Mouse (Mus musculus) forebrain, embryonic 14.5 days (tissue): ENCODE data around the gene Tmem242. TPM values are rescaled to one million over a fixed set of nuclear protein-coding genes. Genes with fewer than 3 reads are reported as not detected.

Experiments used
- ATAC-seq: fragments of 200-750 bp; cut with Nextera tagmentation; 2 replicates; pipeline ENCODE4 v1.8.0; 2017; ENCODE audit warnings: mild to moderate bottlenecking, moderate library complexity
- DNase-seq: peaks from one replicate; pipeline ENCODE4 v3.0.0-alpha.2; 2015; ENCODE audit warnings: low spot score
- H3K27ac ChIP-seq: fragments of 300-500 bp; sonication (generic); 2 replicates; pipeline ENCODE4 v1.5.1; 2014; ENCODE audit warnings: low read depth, mild to moderate bottlenecking, control low read depth, low read length, moderate library complexity
- H3K27me3 ChIP-seq: fragments of 300-500 bp; sonication (generic); replicated peaks from 2 replicates; pipeline ENCODE4 v1.6.1; 2014; ENCODE audit warnings: low read length, control low read depth, mixed read lengths; ENCODE audit not compliant: control insufficient read depth, insufficient read depth
- H3K36me3 ChIP-seq: fragments of 300-500 bp; sonication (generic); 2 replicates; pipeline ENCODE4 v1.6.1; 2014; ENCODE audit warnings: low read length, control low read depth; ENCODE audit not compliant: control insufficient read depth, insufficient read depth
- H3K4me1 ChIP-seq: fragments of 300-500 bp; sonication (generic); 2 replicates; pipeline ENCODE4 v1.6.1; 2014; ENCODE audit warnings: antibody characterized with exemption, low read length, control low read depth; ENCODE audit not compliant: control insufficient read depth, insufficient read depth
- H3K4me2 ChIP-seq: fragments of 300-500 bp; sonication (generic); 2 replicates; pipeline ENCODE4 v1.6.1; 2014; ENCODE audit warnings: mild to moderate bottlenecking, control low read depth, low read length
- H3K4me3 ChIP-seq: fragments of 300-500 bp; sonication (generic); 2 replicates; pipeline ENCODE4 v1.5.1; 2014; ENCODE audit warnings: low read depth, low read length, control low read depth
- H3K9ac ChIP-seq: fragments of 300-500 bp; sonication (generic); 2 replicates; pipeline ENCODE4 v1.6.1; 2014; ENCODE audit warnings: mild to moderate bottlenecking, low read length, control low read depth, moderate library complexity
- H3K9me3 ChIP-seq: fragments of 300-500 bp; sonication (generic); replicated peaks from 2 replicates; pipeline ENCODE4 v1.6.1; 2016; ENCODE audit warnings: low read length, control low read depth, mixed read lengths; ENCODE audit not compliant: control insufficient read depth
- WGBS: fragments of 180-500 bp; shearing (Covaris S2); extraction: QIAGEN DNeasy Blood & Tissue Kit; methylation state at CpG from one replicate; pipeline ENCODE4 v1.1.7; 2014; 5-methylcytosine and 5-hydroxymethylcytosine counted together
- microRNA-seq: library from miRNA; unstranded; fragments of <30 nt; microRNA quantifications from one replicate; pipeline ENCODE4, GENCODE M21; 2016
- polyA plus RNA-seq: library from polyadenylated mRNA; unstranded; fragments of >200 nt; fragmentation: Nextera tagmentation; extraction: Ambion mirVana; gene quantifications from 2 replicates; pipeline ENCODE4 v1.2.1, GENCODE M21; 2014

Tmem242 gene
- polyA plus RNA-seq, 1 experiment from 2014 or later: 124 TPM

GRCm38 (mm10) chr17:5377151-5377929, 62.7 kb downstream of the Tmem242 start:
- WGBS: 30% methylated on average over 11 of the region's 11 CpGs
- Histone ChIP-seq H3K9me3 (no peaks in the 10 kb centered on the region), H3K4me1 (peaks cover 10% of the 10 kb centered on the region; the same call in 1 of the 2 replicates), H3K36me3 (no peaks in the 10 kb centered on the region), H3K27me3 (no peaks in the 10 kb centered on the region), H3K4me2 (peak overlapping the region; percentile 9; the same call in 1 of the 2 replicates), H3K9ac (0 out of 2 replicates have a peak overlapping the region, but pooled peaks have one; percentile 8), H3K27ac (no peak overlapping the region; the same call in 1 of the 2 replicates), H3K4me3 (no peak overlapping the region)
- peak; percentile 51 for DNase-seq
- peak; percentile 79 for ATAC-seq

GRCm38 (mm10) chr17:5372951-5373350, 67.1 kb downstream of the Tmem242 start:
- no peaks in the 10 kb centered on the region for H3K36me3 ChIP-seq
- H3K4me2 ChIP-seq: no peak overlapping the region
- H3K9ac ChIP-seq: no peak overlapping the region
- no peaks in the 10 kb centered on the region for H3K9me3 ChIP-seq
- H3K27ac ChIP-seq: no peak overlapping the region
- ATAC-seq: peak; percentile 48
- H3K27me3 ChIP-seq: no peaks in the 10 kb centered on the region
- 72% methylated on average over 8 of the region's 8 CpGs for WGBS
- no peak overlapping the region for H3K4me3 ChIP-seq
- H3K4me1 ChIP-seq: peaks cover 10% of the 10 kb centered on the region; the same call in 1 of the 2 replicates
- DNase-seq: peak; percentile 36

GRCm38 (mm10) chr17:5371521-5371920, 68.5 kb downstream of the Tmem242 start:
- 70% methylated on average over 7 of the region's 7 CpGs for WGBS
- ATAC-seq: no peak

GRCm38 (mm10) chr17:5371032-5371431, 69.0 kb downstream of the Tmem242 start:
- Histone ChIP-seq H3K36me3 (no peaks in the 10 kb centered on the region), H3K4me2 (no peak overlapping the region), H3K9me3 (no peaks in the 10 kb centered on the region), H3K27ac (no peak overlapping the region), H3K9ac (no peak overlapping the region), H3K4me1 (no peaks in the 10 kb centered on the region), H3K4me3 (no peak overlapping the region), H3K27me3 (no peaks in the 10 kb centered on the region)
- DNase-seq (no peak), ATAC-seq (no peak)
- WGBS: 65% methylated on average over 4 of the region's 4 CpGs

More at GRCm38 (mm10) chr17:5371521-5371920, 68.5 kb downstream of the Tmem242 start:
- Histone ChIP-seq H3K4me1 (no peaks in the 10 kb centered on the region), H3K27ac (no peak overlapping the region), H3K4me3 (no peak overlapping the region), H3K9ac (no peak overlapping the region), H3K36me3 (no peaks in the 10 kb centered on the region), H3K27me3 (no peaks in the 10 kb centered on the region), H3K4me2 (no peak overlapping the region), H3K9me3 (no peaks in the 10 kb centered on the region)
- DNase-seq: no peak

- ATAC-seq: no peak
- Histone ChIP-seq H3K27me3 (no peaks in the 10 kb centered on the region), H3K36me3 (no peaks in the 10 kb centered on the region), H3K9me3 (no peaks in the 10 kb centered on the region), H3K27ac (no peak overlapping the region), H3K9ac (no peak overlapping the region), H3K4me1 (no peaks in the 10 kb centered on the region), H3K4me2 (no peak overlapping the region), H3K4me3 (no peak overlapping the region)
- 75% methylated on average over 8 of the region's 8 CpGs for WGBS
- no peak for DNase-seq
Measured at GRCm38 (mm10) chr17:5365992-5366398, 74.1 kb downstream of the Tmem242 start.

Small RNAs within 50 kb of the gene (microRNA-seq; reads per million reads assigned to microRNA genes)
- gene Gm22475: not detected

Other genes starting within 250 kb of the Tmem242 start
- gene Ldhal6b, start 21.5 kb downstream of the Tmem242 start, polyA plus RNA-seq: not detected in 2 replicates
- 4.7 and 8.1 TPM in 2 replicates for gene Zdhhc14, start 52.3 kb upstream of the Tmem242 start, polyA plus RNA-seq